Mouse (Mus musculus): Measurements from ENCODE around the gene Qk. TPM values are rescaled to one million over a fixed set of nuclear protein-coding genes. Genes with fewer than 3 reads are reported as not detected.

The Qk gene
- polyA plus RNA-seq, 1 experiment from 2014 or later, result 41.2 TPM

DNA sequence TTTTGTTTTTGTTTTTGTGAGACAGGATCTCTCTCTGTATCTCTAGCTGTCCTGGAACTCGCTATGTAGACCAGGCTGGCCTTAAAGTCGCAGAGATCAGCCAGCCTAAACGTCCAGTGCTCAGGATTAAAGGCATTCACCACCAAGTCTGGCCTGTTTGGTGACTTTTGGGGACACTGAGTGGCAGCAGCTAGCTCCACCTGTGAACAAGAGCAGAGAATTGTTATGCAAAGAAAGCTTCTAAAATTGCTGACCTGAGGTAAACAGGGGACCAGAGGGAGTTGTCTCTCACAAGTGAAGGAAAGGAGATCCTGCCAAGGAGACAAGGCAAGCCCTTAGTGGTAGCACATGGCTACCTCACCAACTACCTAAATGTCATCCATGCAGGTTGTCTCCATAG lies 12.5 kb upstream of the Qk start:
- Histone ChIP-seq H3K27me3 (ENCODE audit: control insufficient read depth, insufficient read depth, low read depth, low read length) (no peaks in the 10 kb centered on the region), H3K4me2 (ENCODE audit: low read length) (no peak overlapping the region), H3K4me3 (ENCODE audit: low read depth, low read length) (no peak overlapping the region), H3K36me3 (ENCODE audit: control insufficient read depth, insufficient read depth, low read length) (no peaks in the 10 kb centered on the region), H3K9ac (ENCODE audit: low read depth, low read length) (no peak overlapping the region), H3K9me3 (replicated peaks; ENCODE audit: control insufficient read depth, low read length, poor library complexity, severe bottlenecking) (no peaks in the 10 kb centered on the region), H3K27ac (ENCODE audit: low read length) (no peak overlapping the region), H3K4me1 (ENCODE audit: control insufficient read depth, insufficient read depth, low read length) (peaks cover 19% of the 10 kb centered on the region)
- ATAC-seq, result no peak
- WGBS, result 70% methylated on average over 3 of the region's 3 CpGs

DNA sequence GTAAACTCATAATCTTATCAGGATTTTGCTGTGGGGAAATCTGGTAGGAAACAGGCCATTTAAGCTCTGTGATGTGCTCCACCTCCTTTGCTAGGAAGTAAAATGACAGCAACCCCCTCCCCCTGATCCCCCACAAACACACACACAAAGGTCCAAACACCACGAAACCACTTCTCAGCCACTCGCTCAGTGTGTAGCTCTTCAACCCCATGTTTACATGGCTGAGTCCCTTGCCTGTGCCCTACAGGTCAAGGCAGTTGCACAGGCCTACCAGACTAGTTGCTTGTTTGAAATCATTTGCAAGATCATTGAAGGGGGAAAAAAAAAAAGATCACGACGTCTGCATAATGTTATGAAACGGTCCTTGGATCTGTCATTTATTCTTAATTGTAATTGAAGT lies 9.8 kb upstream of the Qk start:
- Histone ChIP-seq H3K9ac (ENCODE audit: low read depth, low read length) (no peak overlapping the region), H3K27me3 (ENCODE audit: control insufficient read depth, insufficient read depth, low read depth, low read length) (no peaks in the 10 kb centered on the region), H3K9me3 (replicated peaks; ENCODE audit: control insufficient read depth, low read length, poor library complexity, severe bottlenecking) (no peaks in the 10 kb centered on the region), H3K27ac (ENCODE audit: low read length) (no peak overlapping the region), H3K4me2 (ENCODE audit: low read length) (no peak overlapping the region), H3K36me3 (ENCODE audit: control insufficient read depth, insufficient read depth, low read length) (no peaks in the 10 kb centered on the region), H3K4me3 (ENCODE audit: low read depth, low read length) (no peak overlapping the region), H3K4me1 (ENCODE audit: control insufficient read depth, insufficient read depth, low read length) (peaks cover 5% of the 10 kb centered on the region)
- WGBS, result 66% methylated on average over 5 of the region's 5 CpGs
- ATAC-seq, result no peak

- Histone ChIP-seq H3K4me3 (ENCODE audit: low read depth, low read length) (no peak overlapping the region), H3K9ac (ENCODE audit: low read depth, low read length) (no peak overlapping the region), H3K27ac (ENCODE audit: low read length) (no peak overlapping the region), H3K9me3 (replicated peaks; ENCODE audit: control insufficient read depth, low read length, poor library complexity, severe bottlenecking) (no peaks in the 10 kb centered on the region), H3K36me3 (ENCODE audit: control insufficient read depth, insufficient read depth, low read length) (no peaks in the 10 kb centered on the region), H3K4me1 (ENCODE audit: control insufficient read depth, insufficient read depth, low read length) (peaks cover 2% of the 10 kb centered on the region; the same call in 1 of the 2 replicates), H3K27me3 (ENCODE audit: control insufficient read depth, insufficient read depth, low read depth, low read length) (no peaks in the 10 kb centered on the region), H3K4me2 (ENCODE audit: low read length) (no peak overlapping the region)
- WGBS, result 94% methylated on average over 9 of the region's 9 CpGs
- ATAC-seq, result no peak
Observed at GRCm38 (mm10) chr17:10328544-10329100, 9.0 kb upstream of the Qk start.

GRCm38 (mm10) chr17:10327584-10328210 lies 8.0 kb upstream of the Qk start:
- Histone ChIP-seq H3K9ac (ENCODE audit: low read depth, low read length) (no peak overlapping the region), H3K27ac (ENCODE audit: low read length) (no peak overlapping the region), H3K36me3 (ENCODE audit: control insufficient read depth, insufficient read depth, low read length) (no peaks in the 10 kb centered on the region), H3K4me2 (ENCODE audit: low read length) (no peak overlapping the region), H3K27me3 (ENCODE audit: control insufficient read depth, insufficient read depth, low read depth, low read length) (no peaks in the 10 kb centered on the region), H3K4me3 (ENCODE audit: low read depth, low read length) (no peak overlapping the region), H3K9me3 (replicated peaks; ENCODE audit: control insufficient read depth, low read length, poor library complexity, severe bottlenecking) (no peaks in the 10 kb centered on the region), H3K4me1 (ENCODE audit: control insufficient read depth, insufficient read depth, low read length) (no peaks in the 10 kb centered on the region; the same call in 1 of the 2 replicates)
- 68% methylated on average over 5 of the region's 5 CpGs for WGBS
- ATAC-seq, result no peak

DNA sequence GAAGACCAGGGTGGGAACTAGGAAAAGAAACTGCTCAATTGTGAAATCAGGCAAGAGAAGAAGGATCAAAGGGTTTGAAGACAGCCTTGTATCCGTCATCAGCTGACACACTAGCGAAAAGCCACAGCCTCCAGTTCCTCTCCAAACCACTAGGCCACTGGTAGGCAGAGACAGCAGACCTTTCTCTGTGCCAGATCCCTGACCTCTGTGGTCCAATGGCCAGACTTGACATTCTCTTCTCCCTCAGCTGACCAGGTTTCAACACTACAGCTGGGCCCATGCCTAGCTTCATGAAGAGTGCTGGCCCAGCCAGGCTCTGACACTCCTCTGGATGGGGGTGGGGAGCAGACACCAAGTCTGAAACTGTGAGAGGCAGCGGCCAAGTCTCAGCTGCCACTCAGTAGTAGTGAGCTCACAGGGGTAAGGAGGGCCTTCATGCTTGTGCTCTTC lies 7.0 kb upstream of the Qk start:
- whole genome bisulfite sequencing, result 72% methylated on average over 3 of the region's 3 CpGs
- H3K36me3 ChIP-seq (ENCODE audit: control insufficient read depth, insufficient read depth, low read length), result no peaks in the 10 kb centered on the region
- no peak for ATAC-seq
- no peaks in the 10 kb centered on the region for H3K27me3 ChIP-seq (ENCODE audit: control insufficient read depth, insufficient read depth, low read depth, low read length)
- H3K9me3 ChIP-seq (replicated peaks; ENCODE audit: control insufficient read depth, low read length, poor library complexity, severe bottlenecking), result no peaks in the 10 kb centered on the region
- no peak overlapping the region for H3K9ac ChIP-seq (ENCODE audit: low read depth, low read length)
- H3K4me1 ChIP-seq (ENCODE audit: control insufficient read depth, insufficient read depth, low read length), result peaks cover 5% of the 10 kb centered on the region
- no peak overlapping the region for H3K4me3 ChIP-seq (ENCODE audit: low read depth, low read length)
- H3K27ac ChIP-seq (ENCODE audit: low read length), result no peak overlapping the region
- no peak overlapping the region for H3K4me2 ChIP-seq (ENCODE audit: low read length)

- H3K4me2 ChIP-seq (ENCODE audit: low read length), result no peak overlapping the region
- H3K4me1 ChIP-seq (ENCODE audit: control insufficient read depth, insufficient read depth, low read length), result peaks cover 12% of the 10 kb centered on the region
- H3K9me3 ChIP-seq (replicated peaks; ENCODE audit: control insufficient read depth, low read length, poor library complexity, severe bottlenecking), result no peaks in the 10 kb centered on the region
- no peak for ATAC-seq
- H3K4me3 ChIP-seq (ENCODE audit: low read depth, low read length), result no peak overlapping the region
- no peak overlapping the region for H3K9ac ChIP-seq (ENCODE audit: low read depth, low read length)
- WGBS, result 96% methylated on average over 4 of the region's 4 CpGs
- no peaks in the 10 kb centered on the region for H3K36me3 ChIP-seq (ENCODE audit: control insufficient read depth, insufficient read depth, low read length)
- no peaks in the 10 kb centered on the region for H3K27me3 ChIP-seq (ENCODE audit: control insufficient read depth, insufficient read depth, low read depth, low read length)
- no peak overlapping the region for H3K27ac ChIP-seq (ENCODE audit: low read length)
Observed at GRCm38 (mm10) chr17:10325921-10326320, 6.3 kb upstream of the Qk start.

DNA sequence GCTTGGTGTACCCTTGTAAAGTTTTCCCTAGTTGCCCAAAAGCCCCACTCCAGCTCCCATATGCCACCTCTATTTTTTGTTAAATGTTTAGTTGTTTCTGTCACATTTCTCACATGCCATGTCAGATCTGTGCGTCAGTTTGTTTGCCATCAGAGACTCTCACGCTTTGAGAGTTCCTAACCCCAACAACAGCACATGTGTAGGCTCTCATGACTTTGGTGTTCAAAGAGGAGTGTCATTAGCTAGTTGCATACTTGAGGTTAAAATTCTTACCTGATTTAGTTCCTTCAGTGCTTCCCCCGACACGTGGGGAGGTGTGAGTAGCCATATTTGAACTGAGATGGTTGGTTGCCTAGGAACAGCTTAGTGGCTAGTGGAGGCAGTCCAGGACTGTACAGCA lies 2.1 kb upstream of the Qk start:
- Histone ChIP-seq H3K27me3 (ENCODE audit: control insufficient read depth, insufficient read depth, low read depth, low read length) (no peaks in the 10 kb centered on the region), H3K4me3 (ENCODE audit: low read depth, low read length) (peak overlapping the region; percentile 3; the same call in 1 of the 2 replicates), H3K9me3 (replicated peaks; ENCODE audit: control insufficient read depth, low read length, poor library complexity, severe bottlenecking) (no peaks in the 10 kb centered on the region), H3K9ac (ENCODE audit: low read depth, low read length) (no peak overlapping the region), H3K36me3 (ENCODE audit: control insufficient read depth, insufficient read depth, low read length) (no peaks in the 10 kb centered on the region), H3K4me1 (ENCODE audit: control insufficient read depth, insufficient read depth, low read length) (peaks cover 12% of the 10 kb centered on the region), H3K27ac (ENCODE audit: low read length) (peak overlapping the region; percentile 38; the same call in 1 of the 2 replicates), H3K4me2 (ENCODE audit: low read length) (peak overlapping the region; percentile 56)
- 61% methylated on average over 4 of the region's 4 CpGs for WGBS
- no peak for ATAC-seq

GRCm38 (mm10) chr17:10321092-10321491 lies 1.4 kb upstream of the Qk start:
- WGBS, result 7% methylated on average over 1 of the region's 1 CpGs
- H3K36me3 ChIP-seq (ENCODE audit: control insufficient read depth, insufficient read depth, low read length), result no peaks in the 10 kb centered on the region
- H3K9me3 ChIP-seq (replicated peaks; ENCODE audit: control insufficient read depth, low read length, poor library complexity, severe bottlenecking), result no peaks in the 10 kb centered on the region
- ATAC-seq, result no peak
- H3K4me3 ChIP-seq (ENCODE audit: low read depth, low read length), result peak overlapping the region; percentile 10; the same call in 1 of the 2 replicates
- 0 out of 2 replicates have a peak overlapping the region, but pooled peaks have one; percentile 46 for H3K9ac ChIP-seq (ENCODE audit: low read depth, low read length)
- no peaks in the 10 kb centered on the region for H3K27me3 ChIP-seq (ENCODE audit: control insufficient read depth, insufficient read depth, low read depth, low read length)
- peak overlapping the region; percentile 56 for H3K4me2 ChIP-seq (ENCODE audit: low read length)
- H3K27ac ChIP-seq (ENCODE audit: low read length), result peak overlapping the region; percentile 38; the same call in 1 of the 2 replicates
- peaks cover 14% of the 10 kb centered on the region for H3K4me1 ChIP-seq (ENCODE audit: control insufficient read depth, insufficient read depth, low read length)

DNA sequence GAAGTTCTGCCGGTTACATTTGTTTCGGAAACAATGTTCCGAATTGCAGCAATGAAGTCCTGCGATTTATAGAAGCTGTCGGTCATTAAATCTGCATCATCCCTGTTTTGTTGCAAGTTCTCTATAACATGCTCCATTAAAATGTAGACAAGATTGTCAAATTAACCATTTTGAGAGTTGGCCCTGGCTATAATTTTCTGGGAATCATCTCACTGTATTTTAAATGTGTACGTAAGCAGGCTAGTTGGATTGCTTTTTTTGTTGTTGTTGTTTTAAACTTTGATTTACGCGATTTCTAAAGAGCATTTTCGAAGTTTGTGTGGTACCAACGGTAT lies 769 bp upstream of the Qk start:
- ATAC-seq, result no peak
- Histone ChIP-seq H3K9ac (ENCODE audit: low read depth, low read length) (peak overlapping the region; percentile 96), H3K27ac (ENCODE audit: low read length) (peak overlapping the region; percentile 99), H3K4me3 (ENCODE audit: low read depth, low read length) (peak overlapping the region; percentile 95), H3K36me3 (ENCODE audit: control insufficient read depth, insufficient read depth, low read length) (no peaks in the 10 kb centered on the region), H3K4me2 (ENCODE audit: low read length) (peak overlapping the region; percentile 55), H3K27me3 (ENCODE audit: control insufficient read depth, insufficient read depth, low read depth, low read length) (no peaks in the 10 kb centered on the region), H3K4me1 (ENCODE audit: control insufficient read depth, insufficient read depth, low read length) (peaks cover 14% of the 10 kb centered on the region), H3K9me3 (replicated peaks; ENCODE audit: control insufficient read depth, low read length, poor library complexity, severe bottlenecking) (no peaks in the 10 kb centered on the region)
- WGBS, result 9% methylated on average over 10 of the region's 10 CpGs

Measured in midbrain, embryonic 16.5 days (tissue).